Mouse (Mus musculus) neutrophil, adult 5-6 weeks (primary cell): Measurements from ENCODE around the gene D130043K22Rik. TPM values are rescaled to one million over a fixed set of nuclear protein-coding genes. Genes with fewer than 3 reads are reported as not detected.
A peak's percentile ranks its signal among the peaks of the same experiment; 100 is the strongest.

Source experiments
- ATAC-seq: fragments of 151-379, 151-347 bp; 2 replicates; pipeline ENCODE4 v1.8.0; 2017; ENCODE audit warnings: mild to moderate bottlenecking, moderate TSS enrichment; ENCODE audit not compliant: insufficient number of reproducible peaks, poor library complexity, low FRiP score, severe bottlenecking; ENCODE audit errors: extremely low read depth
- total RNA-seq: library from RNA; stranded (forward); fragments of 200-1000 nt; gene quantifications from 2 replicates; pipeline ENCODE4 v1.2.3, GENCODE M21; 2017

The D130043K22Rik gene
- 0.12 TPM in 1 of 2 replicates, not detected in the other for total RNA-seq

DNA sequence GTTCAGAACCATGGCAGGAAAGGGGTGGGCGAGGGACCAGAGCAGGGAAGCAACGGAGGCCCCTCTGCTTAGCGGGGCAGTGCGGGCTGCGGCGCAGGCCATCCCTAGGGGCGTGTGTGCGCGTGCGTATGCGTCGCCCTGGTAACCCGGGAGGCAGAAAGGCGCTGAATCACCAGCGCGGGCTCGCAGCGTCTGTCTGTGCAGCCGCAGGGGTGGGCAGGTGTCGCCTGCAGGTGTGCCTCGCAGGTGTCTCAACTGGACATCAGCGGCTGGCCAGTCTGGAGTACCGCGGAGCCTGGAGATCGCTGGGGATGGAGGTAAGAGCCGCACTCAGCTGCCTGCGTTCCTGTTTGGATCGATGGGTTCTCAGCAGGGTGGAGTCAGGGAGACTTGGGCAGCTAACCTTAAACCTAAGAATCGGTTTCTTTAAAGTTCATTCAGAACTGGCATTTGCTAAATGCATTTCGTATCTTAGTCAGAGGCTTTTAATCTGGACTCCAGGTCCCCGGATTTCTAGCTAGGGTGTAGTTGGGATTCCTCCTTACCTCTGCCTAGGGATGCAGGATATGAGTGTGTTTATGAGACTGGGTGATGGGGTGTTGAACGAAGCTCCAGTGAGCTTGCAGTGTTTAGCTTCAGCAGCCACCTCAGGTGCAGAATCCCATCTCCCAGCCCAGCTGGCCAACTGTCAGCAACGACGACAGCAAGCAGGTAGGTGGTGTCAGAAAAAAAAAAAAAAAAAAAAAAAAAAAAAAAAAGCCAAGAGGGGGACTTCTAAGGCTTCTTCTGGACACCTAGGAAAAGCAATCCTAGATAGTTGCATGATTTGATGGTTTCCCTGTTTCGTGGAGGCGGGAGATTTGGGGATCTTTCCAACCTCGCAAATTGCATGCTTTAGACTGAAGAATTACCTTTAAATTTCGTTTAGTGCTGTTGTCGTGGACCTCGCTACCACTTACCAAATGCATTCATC lies at the start of gene D130043K22Rik:
Gene D130043K22Rik (plus strand): TSS at position 153 of the 973 bp plus-strand sequence.
- ATAC-seq = no peak

- ATAC-seq = no peak
Observed at GRCm38 (mm10) chr13:24798686-24799085, 46.2 kb upstream of the D130043K22Rik start.

GRCm38 (mm10) chr13:24799378-24799777 lies 45.6 kb upstream of the D130043K22Rik start:
- ATAC-seq = no peak

GRCm38 (mm10) chr13:24799925-24800673 lies 44.8 kb upstream of the D130043K22Rik start:
- no peak for ATAC-seq

DNA sequence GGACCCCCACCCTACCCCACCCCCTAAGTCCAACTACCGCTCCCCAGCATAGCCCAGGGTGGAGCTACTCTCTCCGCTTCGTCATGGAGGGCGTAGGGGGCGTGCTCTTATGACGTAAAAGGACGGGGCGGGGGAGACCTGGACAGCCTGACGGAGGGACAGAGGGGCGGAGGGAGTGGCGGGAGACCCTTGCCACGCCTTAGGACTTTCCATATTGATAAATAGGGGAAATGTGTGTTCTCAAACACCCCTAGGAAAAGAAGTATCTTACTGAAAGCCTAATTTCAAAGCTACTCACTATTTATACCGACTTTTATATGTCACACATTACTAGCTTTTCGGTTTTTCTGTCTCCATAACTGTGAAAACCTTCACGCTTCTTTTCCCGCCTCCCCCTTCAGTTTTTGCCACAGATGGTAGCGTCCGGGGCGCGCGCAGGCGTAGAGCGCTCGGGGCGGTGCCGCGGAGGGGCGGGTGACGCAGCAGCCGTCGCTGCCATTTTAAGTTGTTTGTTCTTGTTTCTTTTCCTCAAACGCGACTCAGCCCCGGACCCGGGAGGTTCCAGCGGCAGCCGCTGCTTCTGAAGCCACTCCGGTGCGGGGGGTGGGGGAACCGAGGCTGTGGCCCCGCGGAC lies 44.1 kb upstream of the D130043K22Rik start:
- ATAC-seq = peak; percentile 91

GRCm38 (mm10) chr13:24801308-24801921 lies 43.5 kb upstream of the D130043K22Rik start, which contains the start of gene BC005537:
Gene BC005537 (plus strand): TSS chr13:24801657.
- peak; percentile 27 for ATAC-seq

DNA sequence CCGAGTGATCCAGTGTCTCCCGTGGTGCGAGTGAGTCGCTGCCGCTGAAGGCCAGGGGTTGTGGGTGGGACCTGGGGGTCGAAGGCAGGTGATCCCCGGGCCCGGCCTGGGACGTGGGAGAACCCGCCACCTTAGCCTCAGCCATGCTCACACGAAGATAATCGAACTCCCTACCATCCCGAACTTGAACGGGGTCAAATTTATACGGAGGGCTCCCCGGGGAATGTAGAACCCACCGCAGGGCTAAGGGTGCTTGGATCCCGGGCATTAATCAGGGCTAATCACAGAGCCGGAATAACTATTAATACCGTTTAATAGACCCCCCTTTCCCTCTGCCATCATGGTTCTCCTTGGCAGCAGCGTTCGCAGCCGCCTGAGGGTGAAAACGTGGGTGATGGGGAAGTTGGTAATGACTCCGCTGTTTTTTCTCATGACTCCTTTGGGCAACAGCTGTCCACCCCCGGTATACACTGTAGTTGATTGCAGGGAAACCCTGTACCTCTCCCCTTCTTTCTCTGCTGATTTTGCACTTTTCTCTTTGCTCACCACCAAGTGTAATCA lies 42.7 kb upstream of the D130043K22Rik start:
- ATAC-seq = peak; percentile 27; the same call in 1 of the 2 replicates

GRCm38 (mm10) chr13:24803196-24803595 lies 41.7 kb upstream of the D130043K22Rik start:
- ATAC-seq = no peak

DNA sequence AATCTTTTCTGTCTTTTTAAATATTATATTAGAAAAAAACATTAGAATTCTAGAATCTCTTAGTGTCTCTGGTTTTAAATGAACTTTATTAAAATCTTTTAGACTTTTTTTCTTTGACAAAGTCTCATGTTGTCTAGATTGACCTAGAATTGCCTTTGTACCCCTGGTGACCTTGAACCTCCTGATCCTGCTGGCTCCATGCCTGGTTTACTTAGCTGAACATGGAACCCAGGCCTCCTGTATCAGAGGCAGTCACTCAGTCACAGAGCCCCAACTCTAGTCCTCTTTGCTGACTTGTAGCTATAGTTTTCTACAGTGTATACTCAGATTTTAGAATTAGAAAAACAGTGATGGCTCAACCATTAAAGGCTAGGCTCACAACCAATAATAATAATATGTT lies 38.9 kb upstream of the D130043K22Rik start:
- ATAC-seq = no peak

DNA sequence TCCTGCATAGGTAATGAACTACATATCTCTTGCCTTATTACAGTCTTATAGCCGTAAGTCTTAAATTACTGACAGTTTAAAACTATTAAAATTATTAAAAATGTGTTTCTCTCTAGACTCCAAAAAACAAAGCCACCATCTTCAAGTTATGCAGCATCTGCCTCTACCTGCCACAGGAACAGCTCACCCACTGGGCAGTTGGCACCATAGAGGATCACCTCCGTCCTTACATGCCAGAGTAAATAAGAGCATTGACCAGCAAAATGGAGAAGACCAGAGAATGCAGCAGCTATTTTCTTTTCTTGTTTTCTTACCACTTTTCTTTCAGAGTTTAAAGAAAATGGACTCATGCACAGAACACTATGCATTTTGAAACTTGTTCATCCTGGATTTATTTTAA lies 32.4 kb upstream of the D130043K22Rik start:
- no peak for ATAC-seq

GRCm38 (mm10) chr13:24814616-24815015 lies 30.3 kb upstream of the D130043K22Rik start:
- ATAC-seq = no peak

GRCm38 (mm10) chr13:24816125-24817092 lies 28.5 kb upstream of the D130043K22Rik start:
- ATAC-seq = peak; percentile 16; the same call in 1 of the 2 replicates

GRCm38 (mm10) chr13:24819931-24820330 lies 25.0 kb upstream of the D130043K22Rik start:
- no peak for ATAC-seq

DNA sequence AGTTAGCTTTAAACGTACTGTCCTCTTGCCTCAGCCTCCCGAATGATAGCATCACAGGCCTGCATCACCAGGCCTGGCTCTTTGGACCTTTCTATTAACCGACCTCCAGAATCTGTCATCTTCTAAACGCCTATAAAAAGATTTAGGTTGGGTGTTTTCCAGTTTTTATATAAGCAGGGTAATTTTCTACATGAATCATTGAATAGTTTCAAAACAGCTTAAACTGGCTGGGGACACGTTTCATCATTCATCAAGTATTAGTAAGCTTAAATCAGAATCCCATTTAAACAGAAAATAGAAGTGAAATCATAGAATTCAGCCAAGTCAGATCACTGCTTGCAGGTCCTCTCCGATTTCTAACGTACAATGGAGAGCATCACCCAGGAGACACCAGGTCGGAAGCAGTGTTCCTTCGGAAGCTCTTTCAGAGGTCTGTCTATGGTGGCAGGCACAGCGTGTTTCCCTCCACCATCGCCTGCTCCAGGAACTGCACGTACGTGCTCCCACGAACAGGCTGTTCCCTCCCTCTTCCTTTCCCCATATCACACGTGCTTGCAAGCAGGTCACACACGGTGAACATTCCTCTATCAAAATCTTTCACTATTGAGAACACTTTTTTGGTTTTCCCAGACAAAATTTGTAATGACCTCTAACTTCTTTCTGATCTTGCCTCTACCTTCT lies 22.1 kb upstream of the D130043K22Rik start:
- ATAC-seq = no peak

DNA sequence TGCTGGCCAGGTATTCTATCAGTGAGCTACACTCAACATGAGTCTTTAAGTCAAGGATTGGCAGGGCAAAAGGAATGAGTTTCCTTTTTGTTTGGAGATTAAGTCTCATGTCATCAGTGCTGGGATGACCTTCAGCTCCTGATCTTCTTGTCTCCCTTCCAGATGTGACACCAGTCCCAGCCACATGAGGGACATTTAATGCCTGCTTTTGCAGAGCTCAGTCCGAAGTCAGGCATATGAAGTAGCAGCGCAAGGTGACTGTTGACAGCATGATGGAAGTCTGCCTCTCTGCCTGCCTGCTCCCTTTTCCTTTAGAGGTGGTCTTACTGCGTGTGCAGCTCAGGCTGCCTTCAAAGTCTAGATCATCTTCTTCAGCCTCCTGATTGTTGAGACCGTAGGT lies 20.3 kb upstream of the D130043K22Rik start:
- no peak for ATAC-seq

GRCm38 (mm10) chr13:24825587-24825986 lies 19.3 kb upstream of the D130043K22Rik start:
- ATAC-seq = no peak

DNA sequence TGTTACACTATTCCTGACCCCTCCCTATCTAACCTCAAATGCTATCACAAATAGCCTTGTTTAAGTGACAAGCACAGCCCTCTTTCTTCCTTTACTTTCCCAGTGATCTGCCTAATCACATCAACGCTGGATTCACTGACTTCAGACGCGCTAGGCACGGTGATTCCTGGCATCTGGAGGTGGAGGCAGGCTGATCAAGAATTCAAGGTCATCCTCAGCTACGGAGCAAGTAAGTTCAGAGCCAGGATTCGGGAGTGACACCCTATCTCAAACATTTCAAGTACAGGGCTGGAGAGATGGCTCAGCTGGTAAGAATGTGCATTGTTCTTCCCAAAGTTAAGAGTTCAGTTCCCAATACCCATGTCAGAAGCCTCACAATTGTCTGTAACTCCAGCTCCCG lies 18.8 kb upstream of the D130043K22Rik start:
- ATAC-seq = no peak
